Mouse (Mus musculus): ENCODE measurements at regions not wholly inside any gene's neighbourhood (a gene's known extent, or its start where the extent isn't known, plus 50 kb on each side); places are given as distances from the start of the nearest gene placed in this dataset.

DNA sequence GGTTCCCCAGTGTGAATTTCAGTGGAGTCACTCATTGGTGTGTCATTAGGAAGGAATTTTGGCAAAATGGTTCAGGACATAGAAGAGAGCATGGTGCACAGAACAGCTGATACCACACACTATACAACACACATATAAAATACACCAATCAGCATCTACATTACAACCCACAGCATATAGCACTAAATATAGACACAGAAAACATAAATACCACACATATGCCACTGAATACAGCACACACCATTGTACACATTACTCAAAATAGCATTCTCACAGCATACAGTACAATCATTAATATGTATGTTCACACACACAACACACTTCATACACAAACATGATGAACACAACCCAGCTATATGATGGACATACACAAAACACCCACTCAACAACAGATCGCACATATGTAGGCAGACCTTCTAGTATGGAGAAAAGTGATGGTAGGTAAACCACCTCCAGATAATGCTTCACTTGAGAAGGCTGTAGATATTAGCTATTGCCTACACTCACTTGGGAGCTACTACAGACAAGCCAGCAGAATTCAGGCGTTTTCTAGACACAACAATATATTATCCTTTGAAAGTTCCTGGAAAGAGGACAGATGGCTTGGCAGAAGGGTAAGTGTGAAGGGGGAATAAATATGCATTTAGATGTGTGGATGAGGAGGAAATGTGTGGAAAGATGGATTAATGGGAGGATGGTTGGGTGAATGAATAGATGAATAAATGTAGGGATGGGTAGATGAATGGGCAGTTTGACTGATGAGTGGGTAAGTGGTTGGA lies 71.6 kb upstream of the Zmat1 start:
- Histone ChIP-seq H3K4me1 (ENCODE audit: control insufficient read depth, insufficient read depth, low read length) (no peaks in the 10 kb centered on the region), H3K4me3 (ENCODE audit: control insufficient read depth, low read depth, low read length) (no peak overlapping the region), H3K27ac (ENCODE audit: control insufficient read depth, insufficient read depth, low read depth, low read length) (no peak overlapping the region), H3K27me3 (ENCODE audit: control insufficient read depth, insufficient read depth, low read length) (no peaks in the 10 kb centered on the region), H3K36me3 (ENCODE audit: control insufficient read depth, insufficient read depth, low read length) (no peaks in the 10 kb centered on the region)
- no peak for TF ChIP-seq POLR2A (IDR thresholded peaks at IDR 0.05; ENCODE audit: control insufficient read depth, low read depth, low read length)
- no peak for TF ChIP-seq CTCF (IDR thresholded peaks at IDR 0.05; ENCODE audit: control insufficient read depth, insufficient read depth, insufficient replicate concordance, low read depth, low read length)

DNA sequence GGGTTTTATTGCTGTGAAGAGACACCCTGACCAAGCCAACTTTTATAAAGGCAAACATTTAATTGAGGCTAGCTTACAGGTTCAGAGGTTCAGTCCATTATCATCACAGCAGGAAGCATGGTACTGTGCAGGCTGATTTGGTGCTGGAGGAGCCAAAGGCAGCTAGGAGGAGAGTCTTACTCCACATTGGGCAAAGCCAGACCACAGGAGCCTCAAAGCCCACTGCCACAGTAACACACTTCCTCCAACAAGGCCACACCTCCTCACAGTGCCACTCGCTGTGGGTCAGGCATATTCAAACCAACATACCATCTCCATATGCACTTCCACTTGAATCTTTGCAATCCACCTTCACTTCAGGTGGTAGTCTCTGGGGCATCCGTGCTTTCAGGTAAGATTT lies 70.4 kb upstream of the Zmat1 start:
- Histone ChIP-seq H3K27ac (ENCODE audit: control insufficient read depth, insufficient read depth, low read depth, low read length) (no peak overlapping the region), H3K27me3 (ENCODE audit: control insufficient read depth, insufficient read depth, low read length) (no peaks in the 10 kb centered on the region)

GRCm38 (mm10) chrX:135075903-135076302 lies 66.9 kb upstream of the Zmat1 start:
- H3K27ac ChIP-seq (ENCODE audit: control insufficient read depth, insufficient read depth, low read depth, low read length) = no peak overlapping the region
- H3K36me3 ChIP-seq (ENCODE audit: control insufficient read depth, insufficient read depth, low read length) = no peaks in the 10 kb centered on the region
- H3K27me3 ChIP-seq (ENCODE audit: control insufficient read depth, insufficient read depth, low read length) = no peaks in the 10 kb centered on the region
- no peak overlapping the region for H3K4me3 ChIP-seq (ENCODE audit: control insufficient read depth, low read depth, low read length)
- H3K4me1 ChIP-seq (ENCODE audit: control insufficient read depth, insufficient read depth, low read length) = no peaks in the 10 kb centered on the region
- no peak for TF ChIP-seq POLR2A (IDR thresholded peaks at IDR 0.05; ENCODE audit: control insufficient read depth, low read depth, low read length)
- TF ChIP-seq CTCF (IDR thresholded peaks at IDR 0.05; ENCODE audit: control insufficient read depth, insufficient read depth, insufficient replicate concordance, low read depth, low read length) = no peak

More for the DNA sequence above, 70.4 kb upstream of the Zmat1 start:
- Histone ChIP-seq H3K4me1 (ENCODE audit: control insufficient read depth, insufficient read depth, low read length) (no peaks in the 10 kb centered on the region), H3K4me3 (ENCODE audit: control insufficient read depth, low read depth, low read length) (no peak overlapping the region), H3K36me3 (ENCODE audit: control insufficient read depth, insufficient read depth, low read length) (no peaks in the 10 kb centered on the region)
- TF ChIP-seq CTCF (IDR thresholded peaks at IDR 0.05; ENCODE audit: control insufficient read depth, insufficient read depth, insufficient replicate concordance, low read depth, low read length) = no peak
- no peak for TF ChIP-seq POLR2A (IDR thresholded peaks at IDR 0.05; ENCODE audit: control insufficient read depth, low read depth, low read length)

GRCm38 (mm10) chrX:135069448-135069847 lies 60.4 kb upstream of the Zmat1 start:
- no peak for TF ChIP-seq CTCF (IDR thresholded peaks at IDR 0.05; ENCODE audit: control insufficient read depth, insufficient read depth, insufficient replicate concordance, low read depth, low read length)
- TF ChIP-seq POLR2A (IDR thresholded peaks at IDR 0.05; ENCODE audit: control insufficient read depth, low read depth, low read length) = no peak
- Histone ChIP-seq H3K4me3 (ENCODE audit: control insufficient read depth, low read depth, low read length) (no peak overlapping the region), H3K4me1 (ENCODE audit: control insufficient read depth, insufficient read depth, low read length) (no peaks in the 10 kb centered on the region), H3K36me3 (ENCODE audit: control insufficient read depth, insufficient read depth, low read length) (no peaks in the 10 kb centered on the region), H3K27me3 (ENCODE audit: control insufficient read depth, insufficient read depth, low read length) (no peaks in the 10 kb centered on the region), H3K27ac (ENCODE audit: control insufficient read depth, insufficient read depth, low read depth, low read length) (no peak overlapping the region)

DNA sequence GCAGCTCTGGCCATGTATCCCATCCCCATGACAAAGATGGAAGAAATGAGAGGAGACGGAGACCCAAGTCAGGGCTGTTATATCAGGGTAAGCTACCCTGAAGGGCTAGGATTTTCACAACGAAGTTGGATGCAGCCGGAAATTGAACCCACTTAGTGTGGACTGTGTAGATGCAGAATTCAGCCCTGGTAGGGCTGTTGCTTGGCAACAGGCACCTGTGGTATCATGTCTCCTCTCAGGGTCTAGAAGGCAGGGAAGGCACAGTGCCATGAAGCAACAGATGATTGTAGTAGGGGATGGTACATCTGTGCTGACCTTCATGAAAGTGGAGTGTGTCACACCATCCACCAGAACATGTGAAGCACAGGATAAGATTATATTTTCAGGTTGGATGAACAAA lies 51.2 kb upstream of the Zmat1 start:
- Histone ChIP-seq H3K27me3 (ENCODE audit: control insufficient read depth, insufficient read depth, low read length) (no peaks in the 10 kb centered on the region), H3K4me1 (ENCODE audit: control insufficient read depth, insufficient read depth, low read length) (no peaks in the 10 kb centered on the region), H3K4me3 (ENCODE audit: control insufficient read depth, low read depth, low read length) (no peak overlapping the region), H3K27ac (ENCODE audit: control insufficient read depth, insufficient read depth, low read depth, low read length) (no peak overlapping the region), H3K36me3 (ENCODE audit: control insufficient read depth, insufficient read depth, low read length) (no peaks in the 10 kb centered on the region)
- TF ChIP-seq POLR2A (IDR thresholded peaks at IDR 0.05; ENCODE audit: control insufficient read depth, low read depth, low read length) (no peak), CTCF (IDR thresholded peaks at IDR 0.05; ENCODE audit: control insufficient read depth, insufficient read depth, insufficient replicate concordance, low read depth, low read length) (no peak)

GRCm38 (mm10) chrX:135058949-135059348 lies 49.9 kb upstream of the Zmat1 start:
- no peaks in the 10 kb centered on the region for H3K36me3 ChIP-seq (ENCODE audit: control insufficient read depth, insufficient read depth, low read length)
- TF ChIP-seq POLR2A (IDR thresholded peaks at IDR 0.05; ENCODE audit: control insufficient read depth, low read depth, low read length) = no peak
- TF ChIP-seq CTCF (IDR thresholded peaks at IDR 0.05; ENCODE audit: control insufficient read depth, insufficient read depth, insufficient replicate concordance, low read depth, low read length) = no peak

More at GRCm38 (mm10) chrX:135058949-135059348, 49.9 kb upstream of the Zmat1 start:
- Histone ChIP-seq H3K27ac (ENCODE audit: control insufficient read depth, insufficient read depth, low read depth, low read length) (no peak overlapping the region), H3K4me1 (ENCODE audit: control insufficient read depth, insufficient read depth, low read length) (no peaks in the 10 kb centered on the region), H3K27me3 (ENCODE audit: control insufficient read depth, insufficient read depth, low read length) (no peaks in the 10 kb centered on the region), H3K4me3 (ENCODE audit: control insufficient read depth, low read depth, low read length) (no peak overlapping the region)

All from testis, adult 2 months (tissue).